Mouse (Mus musculus): Measurements from ENCODE around the gene Gm49352.

DNA sequence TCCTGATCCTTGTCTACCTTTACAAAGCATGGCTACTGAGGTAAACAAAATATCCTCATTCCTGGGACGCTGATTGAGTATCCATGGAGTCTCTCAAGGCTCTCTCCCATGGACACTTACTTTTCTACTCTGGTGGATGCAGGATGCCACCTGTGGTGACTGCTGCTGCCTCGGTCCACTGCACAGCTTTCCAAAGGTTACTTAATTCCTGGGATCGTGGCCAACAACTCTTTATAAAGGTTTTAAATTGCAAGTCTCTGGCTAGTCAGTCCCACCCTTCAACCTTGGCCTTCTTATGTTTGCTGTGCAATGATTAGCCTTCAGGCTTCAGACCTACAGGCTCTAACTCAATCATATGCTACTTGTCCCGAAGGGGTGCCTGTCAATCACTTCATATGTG lies 26.3 kb downstream of the Gm49352 start, which contains the start of gene Ctsm:
- TF ChIP-seq CTCF (IDR thresholded peaks at IDR 0.05; ENCODE audit: borderline replicate concordance, control insufficient read depth, extremely low read depth, insufficient read depth, low read length, poor library complexity) (no peak), POLR2A (IDR thresholded peaks at IDR 0.05; ENCODE audit: control insufficient read depth, extremely low read depth, insufficient read depth, low read length, poor library complexity) (no peak)

Data from thymus, adult 2 months (tissue).